Mouse (Mus musculus): ENCODE measurements around the gene Mocs2. TPM values are rescaled to one million over a fixed set of nuclear protein-coding genes. Genes with fewer than 3 reads are reported as not detected.
A peak's percentile ranks its signal among the peaks of the same experiment; 100 is the strongest.

Mocs2 gene
- polyA plus RNA-seq, 1 experiment = 17.5 TPM

GRCm38 (mm10) chr13:114831367-114831833 lies 13.4 kb downstream of the Mocs2 start:
- DNase-seq = no peak
- H3K4me1 ChIP-seq (ENCODE audit: control insufficient read depth, insufficient read depth, low read length) = peaks cover 13% of the 10 kb centered on the region
- WGBS = 82% methylated on average over 4 of the region's 4 CpGs
- H3K4me3 ChIP-seq (replicated peaks; ENCODE audit: extremely low read depth, low read depth, low read length) = no peak overlapping the region
- TF ChIP-seq CTCF (IDR thresholded peaks at IDR 0.05; ENCODE audit: insufficient read depth, low read length) = peak; percentile 37; the same call in 1 of the 2 replicates
- no peak for TF ChIP-seq POLR2A (IDR thresholded peaks at IDR 0.05; ENCODE audit: borderline replicate concordance, extremely low read depth, low read depth, low read length)

DNA sequence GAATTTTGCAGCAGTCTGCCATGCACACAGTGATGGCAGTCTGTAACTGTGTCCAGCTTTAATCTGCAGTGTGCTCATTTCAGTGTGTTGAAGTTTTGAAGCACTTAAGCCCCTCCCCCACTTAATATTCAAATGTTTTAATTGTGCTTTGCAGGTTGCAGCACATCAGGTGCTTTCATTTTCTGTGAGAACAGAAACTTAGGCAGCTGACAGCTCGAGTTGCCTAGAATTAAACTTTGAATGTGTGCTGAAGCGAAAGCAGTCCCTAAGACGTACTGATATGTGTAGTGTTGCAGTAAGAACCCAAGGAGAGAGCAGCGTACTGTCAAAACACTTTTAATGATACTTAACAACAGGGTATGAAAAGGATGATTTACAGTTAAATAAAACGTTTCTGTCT lies 14.7 kb downstream of the Mocs2 start:
- H3K4me1 ChIP-seq (ENCODE audit: control insufficient read depth, insufficient read depth, low read length) = peaks cover 13% of the 10 kb centered on the region
- 41% methylated on average over 5 of the region's 5 CpGs for WGBS
- no peak for TF ChIP-seq POLR2A (IDR thresholded peaks at IDR 0.05; ENCODE audit: borderline replicate concordance, extremely low read depth, low read depth, low read length)
- TF ChIP-seq CTCF (IDR thresholded peaks at IDR 0.05; ENCODE audit: insufficient read depth, low read length) = no peak
- no peak overlapping the region for H3K4me3 ChIP-seq (replicated peaks; ENCODE audit: extremely low read depth, low read depth, low read length)
- DNase-seq = no peak

- no peak for TF ChIP-seq POLR2A (IDR thresholded peaks at IDR 0.05; ENCODE audit: borderline replicate concordance, extremely low read depth, low read depth, low read length)
- no peak for TF ChIP-seq CTCF (IDR thresholded peaks at IDR 0.05; ENCODE audit: insufficient read depth, low read length)
- Histone ChIP-seq H3K4me3 (replicated peaks; ENCODE audit: extremely low read depth, low read depth, low read length) (no peak overlapping the region), H3K4me1 (ENCODE audit: control insufficient read depth, insufficient read depth, low read length) (peaks cover 13% of the 10 kb centered on the region)
- 59% methylated on average over 4 of the region's 4 CpGs for WGBS
- DNase-seq = no peak
These were observed 15.3 kb downstream of the Mocs2 start for GRCm38 (mm10) chr13:114833351-114833750.

GRCm38 (mm10) chr13:114834580-114834979 lies 16.5 kb downstream of the Mocs2 start:
- H3K4me3 ChIP-seq (replicated peaks; ENCODE audit: extremely low read depth, low read depth, low read length) = no peak overlapping the region
- H3K4me1 ChIP-seq (ENCODE audit: control insufficient read depth, insufficient read depth, low read length) = peaks cover 17% of the 10 kb centered on the region
- TF ChIP-seq CTCF (IDR thresholded peaks at IDR 0.05; ENCODE audit: insufficient read depth, low read length) = no peak
- no peak for TF ChIP-seq POLR2A (IDR thresholded peaks at IDR 0.05; ENCODE audit: borderline replicate concordance, extremely low read depth, low read depth, low read length)
- 10% methylated on average over 2 of the region's 2 CpGs for WGBS
- DNase-seq = no peak

DNA sequence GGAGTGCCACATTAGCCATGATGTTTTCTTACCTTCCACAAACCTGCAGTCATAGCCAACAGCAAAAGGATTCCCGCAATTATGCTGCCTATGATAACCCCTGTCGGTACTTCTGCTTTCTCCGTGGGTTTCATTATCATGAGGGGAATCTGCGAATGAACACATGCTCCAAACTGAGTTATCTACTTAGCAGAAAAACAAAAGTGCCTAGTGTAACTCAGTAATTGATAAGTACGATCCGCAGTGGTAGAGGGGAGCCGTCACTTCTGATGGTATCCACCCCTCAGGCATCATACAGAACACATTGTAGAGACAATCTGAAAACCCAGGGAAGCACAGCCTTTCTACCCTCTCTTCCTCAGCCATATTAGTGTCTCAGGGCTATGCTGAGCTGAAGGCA lies 19.0 kb downstream of the Mocs2 start:
- no peak overlapping the region for H3K4me3 ChIP-seq (replicated peaks; ENCODE audit: extremely low read depth, low read depth, low read length)
- TF ChIP-seq CTCF (IDR thresholded peaks at IDR 0.05; ENCODE audit: insufficient read depth, low read length) = no peak
- TF ChIP-seq POLR2A (IDR thresholded peaks at IDR 0.05; ENCODE audit: borderline replicate concordance, extremely low read depth, low read depth, low read length) = no peak
- DNase-seq = no peak
- peaks cover 17% of the 10 kb centered on the region for H3K4me1 ChIP-seq (ENCODE audit: control insufficient read depth, insufficient read depth, low read length)
- 85% methylated on average over 7 of the region's 7 CpGs for WGBS

GRCm38 (mm10) chr13:114838535-114838990 lies 20.5 kb downstream of the Mocs2 start:
- H3K4me1 ChIP-seq (ENCODE audit: control insufficient read depth, insufficient read depth, low read length) = peaks cover 15% of the 10 kb centered on the region
- DNase-seq = peak; percentile 31
- WGBS = 27% methylated on average over 5 of the region's 5 CpGs
- TF ChIP-seq POLR2A (IDR thresholded peaks at IDR 0.05; ENCODE audit: borderline replicate concordance, extremely low read depth, low read depth, low read length) = no peak
- TF ChIP-seq CTCF (IDR thresholded peaks at IDR 0.05; ENCODE audit: insufficient read depth, low read length) = no peak
- H3K4me3 ChIP-seq (replicated peaks; ENCODE audit: extremely low read depth, low read depth, low read length) = no peak overlapping the region

GRCm38 (mm10) chr13:114839098-114839497 lies 21.1 kb downstream of the Mocs2 start:
- WGBS = 56% methylated on average over 9 of the region's 9 CpGs
- Histone ChIP-seq H3K4me1 (ENCODE audit: control insufficient read depth, insufficient read depth, low read length) (peaks cover 13% of the 10 kb centered on the region), H3K4me3 (replicated peaks; ENCODE audit: extremely low read depth, low read depth, low read length) (no peak overlapping the region)
- no peak for DNase-seq
- no peak for TF ChIP-seq POLR2A (IDR thresholded peaks at IDR 0.05; ENCODE audit: borderline replicate concordance, extremely low read depth, low read depth, low read length)
- no peak for TF ChIP-seq CTCF (IDR thresholded peaks at IDR 0.05; ENCODE audit: insufficient read depth, low read length)

GRCm38 (mm10) chr13:114840545-114840944 lies 22.5 kb downstream of the Mocs2 start:
- Histone ChIP-seq H3K4me1 (ENCODE audit: control insufficient read depth, insufficient read depth, low read length) (peaks cover 5% of the 10 kb centered on the region; the same call in 1 of the 2 replicates), H3K4me3 (replicated peaks; ENCODE audit: extremely low read depth, low read depth, low read length) (no peak overlapping the region)
- 74% methylated on average over 4 of the region's 4 CpGs for WGBS
- TF ChIP-seq POLR2A (IDR thresholded peaks at IDR 0.05; ENCODE audit: borderline replicate concordance, extremely low read depth, low read depth, low read length) = no peak
- TF ChIP-seq CTCF (IDR thresholded peaks at IDR 0.05; ENCODE audit: insufficient read depth, low read length) = no peak
- DNase-seq = no peak

DNA sequence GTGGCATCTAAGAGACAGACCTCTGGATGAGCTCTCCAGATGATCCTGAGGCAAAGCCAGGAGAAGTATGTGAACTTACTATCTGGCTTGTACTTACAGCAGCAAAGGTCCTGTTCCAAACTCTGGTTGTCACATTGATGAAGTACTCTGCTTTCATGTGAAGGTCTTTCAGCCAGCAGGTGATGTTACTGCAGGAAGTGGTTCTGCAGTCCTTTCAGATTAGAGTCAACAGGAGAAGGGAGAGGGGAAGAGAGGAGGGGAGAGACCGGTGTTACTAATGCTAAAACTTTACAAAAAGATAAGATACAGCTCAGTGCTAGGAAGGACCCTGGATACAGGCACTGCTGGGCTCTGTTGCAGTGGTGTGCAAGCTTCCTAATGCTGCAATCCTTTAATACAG lies 25.3 kb downstream of the Mocs2 start:
- TF ChIP-seq POLR2A (IDR thresholded peaks at IDR 0.05; ENCODE audit: borderline replicate concordance, extremely low read depth, low read depth, low read length) = no peak
- TF ChIP-seq CTCF (IDR thresholded peaks at IDR 0.05; ENCODE audit: insufficient read depth, low read length) = no peak
- WGBS = 26% methylated on average over 1 of the region's 1 CpGs
- Histone ChIP-seq H3K4me3 (replicated peaks; ENCODE audit: extremely low read depth, low read depth, low read length) (no peak overlapping the region), H3K4me1 (ENCODE audit: control insufficient read depth, insufficient read depth, low read length) (peaks cover 5% of the 10 kb centered on the region; the same call in 1 of the 2 replicates)
- no peak for DNase-seq

DNA sequence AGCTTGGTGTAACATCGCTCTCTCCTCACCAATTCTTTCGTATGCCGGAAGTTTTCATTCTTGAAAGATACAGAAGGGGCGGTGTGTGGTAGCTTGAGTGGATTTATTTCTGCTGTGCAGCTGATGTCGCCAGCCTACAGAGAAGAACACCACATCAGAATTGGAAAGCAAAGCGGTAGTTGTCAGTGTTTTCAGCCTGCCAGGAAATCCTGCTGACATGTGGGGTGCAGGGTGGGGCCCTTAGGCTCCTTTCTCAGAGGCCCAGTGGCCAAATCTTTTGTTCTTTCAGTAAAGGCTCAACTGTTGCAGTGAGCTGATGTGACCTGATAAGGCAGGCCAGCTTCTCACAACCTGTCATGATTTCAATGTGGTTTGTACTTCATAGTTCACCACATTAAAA lies 27.8 kb downstream of the Mocs2 start:
- H3K4me3 ChIP-seq (replicated peaks; ENCODE audit: extremely low read depth, low read depth, low read length) = no peak overlapping the region
- WGBS = 50% methylated on average over 6 of the region's 6 CpGs
- no peak for DNase-seq
- TF ChIP-seq CTCF (IDR thresholded peaks at IDR 0.05; ENCODE audit: insufficient read depth, low read length) (no peak), POLR2A (IDR thresholded peaks at IDR 0.05; ENCODE audit: borderline replicate concordance, extremely low read depth, low read depth, low read length) (no peak)
- H3K4me1 ChIP-seq (ENCODE audit: control insufficient read depth, insufficient read depth, low read length) = no peaks in the 10 kb centered on the region; the same call in 1 of the 2 replicates
